Mouse (Mus musculus): ENCODE measurements at regions not wholly inside any gene's neighbourhood (a gene's known extent, or its start where the extent isn't known, plus 50 kb on each side); places are given as distances from the start of the nearest gene placed in this dataset.

GRCm38 (mm10) chr2:50419648-50420047 lies 123.0 kb upstream of the Mmadhc start:
- DNase-seq (ENCODE audit: low read depth, low spot score), result no peak

- no peak for DNase-seq (ENCODE audit: low read depth, low spot score)
These were observed 121.0 kb upstream of the Mmadhc start for GRCm38 (mm10) chr2:50417643-50418042.

GRCm38 (mm10) chr2:50417135-50417534 lies 120.5 kb upstream of the Mmadhc start:
- DNase-seq (ENCODE audit: low read depth, low spot score), result no peak

- no peak for DNase-seq (ENCODE audit: low read depth, low spot score)
These were observed 119.5 kb upstream of the Mmadhc start for GRCm38 (mm10) chr2:50416056-50416455.

DNA sequence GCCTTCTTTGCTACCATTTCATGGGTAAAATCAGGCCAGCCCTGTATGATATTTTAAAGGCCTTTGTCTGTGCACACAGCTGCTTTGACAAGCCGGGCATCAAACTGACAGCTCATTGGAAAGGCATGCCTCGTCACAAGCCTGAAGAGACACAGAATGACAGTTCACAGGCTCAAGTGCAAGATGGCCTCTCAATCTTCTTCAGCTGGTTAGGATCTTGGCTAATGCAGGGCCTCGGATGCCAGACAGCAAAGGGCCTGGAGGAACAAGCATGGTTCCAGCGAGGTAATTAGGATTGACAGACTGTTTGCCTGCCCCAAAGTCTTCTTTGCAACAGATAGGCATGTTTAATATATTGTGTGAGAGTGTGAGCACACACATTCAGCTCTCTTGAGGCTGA lies 109.3 kb upstream of the Mmadhc start:
- no peak for DNase-seq (ENCODE audit: low read depth, low spot score)

DNA sequence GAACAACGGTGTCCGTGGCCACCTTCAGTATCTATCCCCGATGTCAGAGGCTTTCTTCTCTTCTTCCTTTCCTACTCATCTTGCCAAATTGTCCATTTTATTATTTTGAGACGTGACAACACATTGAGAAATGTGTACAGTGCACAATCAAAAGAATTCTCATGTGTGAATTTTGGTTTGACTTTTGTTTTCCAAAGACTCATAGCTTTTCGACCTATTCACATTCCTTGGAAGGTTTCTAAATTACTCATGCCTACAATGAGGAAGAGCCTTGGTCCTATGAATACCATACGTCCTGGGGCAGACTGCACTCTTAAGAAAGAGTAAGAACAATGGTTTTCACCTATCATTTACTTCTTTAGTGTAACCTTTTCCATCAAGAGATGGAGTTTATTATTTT lies 106.5 kb upstream of the Mmadhc start:
- no peak for DNase-seq (ENCODE audit: low read depth, low spot score)

DNA sequence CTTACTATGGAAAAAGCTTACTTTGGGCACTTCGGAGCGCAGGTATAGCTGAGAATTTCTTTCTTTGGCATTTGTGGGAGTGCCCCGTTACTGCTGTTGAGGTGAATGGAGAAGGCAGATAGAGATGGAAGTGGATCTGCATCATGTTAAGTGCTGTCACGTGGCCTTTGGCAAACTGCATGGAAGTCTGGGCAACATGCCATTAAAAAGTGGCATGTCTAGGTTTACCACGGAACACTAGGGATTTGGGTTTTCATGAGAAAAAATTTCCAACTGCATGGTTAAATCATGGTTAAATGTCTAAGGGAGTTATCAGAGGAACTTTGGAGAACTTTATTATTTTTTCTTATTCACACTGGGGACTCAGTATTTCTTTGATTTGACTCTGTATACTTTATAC lies 102.0 kb upstream of the Mmadhc start:
- no peak for DNase-seq (ENCODE audit: low read depth, low spot score)

- DNase-seq (ENCODE audit: low read depth, low spot score), result no peak
These were observed 81.2 kb upstream of the Mmadhc start for GRCm38 (mm10) chr2:50377609-50378413.

DNA sequence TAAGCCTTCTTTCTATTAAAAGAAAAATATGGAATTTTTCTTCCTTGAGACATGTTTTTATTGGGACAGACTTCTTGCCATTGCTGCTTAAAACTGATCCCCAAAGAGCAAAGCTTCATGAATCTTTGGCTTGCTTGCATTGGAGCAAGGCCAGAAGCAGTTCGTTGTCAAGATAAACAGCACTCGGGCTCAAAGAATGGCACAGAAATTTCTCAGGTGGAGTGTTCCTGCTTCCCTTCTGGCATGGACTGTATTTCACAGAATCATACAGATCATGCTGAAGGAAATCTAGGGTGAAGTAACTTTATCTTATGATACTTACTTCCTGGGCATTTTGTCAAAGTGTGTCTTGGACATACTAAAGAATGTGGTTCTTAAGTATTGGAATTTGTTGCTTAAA lies 77.0 kb upstream of the Mmadhc start:
- no peak for DNase-seq (ENCODE audit: low read depth, low spot score)

- DNase-seq (ENCODE audit: low read depth, low spot score), result no peak
These were observed 76.4 kb upstream of the Mmadhc start for GRCm38 (mm10) chr2:50373006-50373405.

DNA sequence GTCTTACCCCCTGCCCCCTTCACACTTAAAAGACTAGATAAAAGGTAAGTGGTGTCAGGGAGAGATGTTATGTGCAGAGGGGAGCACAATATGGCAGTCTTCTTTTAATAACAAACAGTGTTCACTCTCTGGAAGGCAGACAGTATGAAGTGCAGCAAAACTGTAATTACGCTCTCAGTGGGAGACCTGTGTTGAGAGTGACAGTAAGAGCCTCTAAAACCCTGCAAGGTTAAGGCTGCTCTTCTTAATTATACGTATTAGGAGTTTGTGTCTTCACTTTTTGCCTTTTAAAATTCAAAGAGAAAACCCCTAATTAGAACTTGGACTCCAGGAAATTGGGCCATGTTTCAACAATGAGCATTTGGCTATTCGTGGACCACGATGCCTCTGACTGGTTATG lies 72.2 kb upstream of the Mmadhc start:
- DNase-seq (ENCODE audit: low read depth, low spot score), result no peak

GRCm38 (mm10) chr2:50368351-50368750 lies 71.8 kb upstream of the Mmadhc start:
- DNase-seq (ENCODE audit: low read depth, low spot score), result no peak

DNA sequence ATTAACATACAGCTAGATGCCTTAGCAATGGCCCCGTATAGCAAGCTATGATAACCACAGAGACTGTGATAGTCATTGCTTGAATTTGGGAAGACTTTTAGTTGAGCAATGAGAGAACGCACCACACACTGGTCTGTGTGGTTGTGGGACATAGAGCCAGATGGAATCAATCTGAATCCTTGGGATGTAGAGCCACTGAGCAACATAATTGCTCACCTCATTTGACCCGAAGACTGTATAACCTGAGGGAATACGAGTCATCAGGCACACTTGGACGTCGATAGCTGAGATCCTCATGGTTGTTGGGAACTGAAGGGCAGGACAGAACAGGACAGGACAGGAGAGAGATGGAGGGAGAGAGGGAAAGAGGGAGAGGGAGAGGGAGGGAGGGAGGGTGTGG lies 68.6 kb upstream of the Mmadhc start:
- no peak for DNase-seq (ENCODE audit: low read depth, low spot score)

- DNase-seq (ENCODE audit: low read depth, low spot score), result no peak
These were observed 59.5 kb upstream of the Mmadhc start for GRCm38 (mm10) chr2:50356089-50356488.

- DNase-seq (ENCODE audit: low read depth, low spot score), result no peak
These were observed 51.1 kb upstream of the Mmadhc start for GRCm38 (mm10) chr2:50347486-50348265.

All from R1 (cell line).